9 mouse cellular contexts compared by ENCODE assay signal in genomic region chr8:116866118-116866903, GRCm38 (mm10). TPM values are rescaled to one million over a fixed set of nuclear protein-coding genes. Genes with fewer than 3 reads are reported as not detected.
DNase-seq lines count a peak whose midpoint lies in the region; ATAC-seq lines count a peak whose summit lies in the region.
"Had no signal": no experiment of that assay in that cellular context is flagged by ENCODE, and none has a peak within 500 bp of the region (broad histone marks: within the 10 kb centered on the region; RNA-seq: fewer than 3 reads in every experiment).

No protein-coding gene starts in this region.

- H3K27me3 ChIP-seq in kidney, embryonic 16.5 days (ENCODE audit: insufficient read depth, low read length) = peaks cover 13% of the 10 kb centered on the region; the same call in 1 of the 2 replicates

- DNase-seq in gastrocnemius, adult 18-20 months (ENCODE audit: low spot score) = peak; percentile 26
- no peak for DNase-seq in gastrocnemius, postnatal 25 days
- DNase-seq in urinary bladder, postnatal 14 days (ENCODE audit: low spot score) = peak; percentile 24
- no peak for DNase-seq in urinary bladder, adult 18-20 months (ENCODE audit: low spot score in 2 of 2)
- peak; percentile 31 to 35 for DNase-seq in cerebellum, postnatal 4 days (ENCODE audit: low spot score in 2 of 2)
- peak; percentile 53 for DNase-seq in retina, embryonic 14.5 days (ENCODE audit: low spot score)
- no peak for DNase-seq in urinary bladder, adult 2 months (ENCODE audit: low spot score)

- 0 out of 2 replicates have a peak, but pooled peaks cover 3% of the 10 kb centered on the region for H3K9me3 ChIP-seq in kidney, embryonic 16.5 days (ENCODE audit: low read length)
- H3K9me3 ChIP-seq: embryonic facial prominence, embryonic 15.5 days had no signal

- H3K36me3 ChIP-seq in kidney, embryonic 16.5 days (ENCODE audit: insufficient read depth, low read length) = no peaks in the 10 kb centered on the region
- H3K36me3 ChIP-seq: embryonic facial prominence, embryonic 15.5 days had no signal

- ATAC-seq in kidney, embryonic 16.5 days (ENCODE audit: low FRiP score, low TSS enrichment) = no peak

- H3K4me1 ChIP-seq in kidney, embryonic 16.5 days (ENCODE audit: insufficient read depth, low read length) = peaks cover 13% of the 10 kb centered on the region

- 76% methylated on average over 13 of the region's 13 CpGs for WGBS in kidney, embryonic 16.5 days

- no peak overlapping the region for H3K4me2 ChIP-seq in kidney, embryonic 16.5 days (replicated peaks; ENCODE audit: low read depth, low read length)
- H3K4me2 ChIP-seq: embryonic facial prominence, embryonic 15.5 days had no signal

- no peak overlapping the region for H3K9ac ChIP-seq in kidney, embryonic 16.5 days (replicated peaks; ENCODE audit: low read length)
- H3K9ac ChIP-seq: embryonic facial prominence, embryonic 15.5 days had no signal

- H3K4me3 ChIP-seq in kidney, embryonic 16.5 days (ENCODE audit: low read length) = no peak overlapping the region
- H3K4me3 ChIP-seq: embryonic facial prominence, embryonic 15.5 days had no signal

- H3K27ac ChIP-seq in kidney, embryonic 16.5 days (ENCODE audit: low read length) = peak overlapping the region; percentile 61; the same call in 1 of the 2 replicates
- H3K27ac ChIP-seq: embryonic facial prominence, embryonic 15.5 days had no signal

RNA-seq across cellular contexts. Expression of gene Cmc2, which starts 54.9 kb away (rescaled TPM):
- 10 to 100 TPM; 25.8 to 28.3 TPM for total RNA-seq in gastrocnemius, adult 18-20 months (2021)
- total RNA-seq in gastrocnemius, postnatal 25 days (2021) = 10 to 100 TPM; 26.1 to 34.2 TPM
- polyA plus RNA-seq in kidney, embryonic 16.5 days (2015; fragmentation: Nextera tagmentation; extraction: Ambion mirVana) = 79.4 and 89.3 TPM in 2 replicates
- 10.1 and 11.3 TPM in 2 replicates for polyA plus RNA-seq in urinary bladder, adult 2 months (2012; rRNA removed)

RNA-seq across cellular contexts. Expression of gene Cenpn, which starts 55.2 kb away (rescaled TPM):
- total RNA-seq in gastrocnemius, adult 18-20 months (2021) = under 1 TPM; 0.55 to 0.57 TPM
- under 1 TPM; 0.51 to 0.62 TPM for total RNA-seq in gastrocnemius, postnatal 25 days (2021)
- 45.5 and 46.3 TPM in 2 replicates for polyA plus RNA-seq in kidney, embryonic 16.5 days (2015; fragmentation: Nextera tagmentation; extraction: Ambion mirVana)
- 2.2 and 2.8 TPM in 2 replicates for polyA plus RNA-seq in urinary bladder, adult 2 months (2012; rRNA removed)

Comparison
In these comparisons a context has a peak if more than half of its experiments do, and no peak if none do; other contexts are left out.
1. DNase-seq: peak in gastrocnemius, adult 18-20 months (single experiment), urinary bladder, postnatal 14 days (single experiment), cerebellum, postnatal 4 days (2 of 2) and retina, embryonic 14.5 days (single experiment); none in gastrocnemius, postnatal 25 days (single experiment), urinary bladder, adult 18-20 months (0 of 2) and urinary bladder, adult 2 months (single experiment).